Mouse (Mus musculus): ENCODE results near the gene Dgke. TPM values are rescaled to one million over a fixed set of nuclear protein-coding genes. Genes with fewer than 3 reads are reported as not detected.
"Not testable (repeated sequence)": the region's sequence is repeated elsewhere in the genome, so short reads cannot be mapped to it uniquely, and the experiment has no call there.

The Dgke gene
- 1 to 10 TPM; 4.6 to 7.3 TPM for polyA plus RNA-seq (2017; shearing (Covaris generic))

DNA sequence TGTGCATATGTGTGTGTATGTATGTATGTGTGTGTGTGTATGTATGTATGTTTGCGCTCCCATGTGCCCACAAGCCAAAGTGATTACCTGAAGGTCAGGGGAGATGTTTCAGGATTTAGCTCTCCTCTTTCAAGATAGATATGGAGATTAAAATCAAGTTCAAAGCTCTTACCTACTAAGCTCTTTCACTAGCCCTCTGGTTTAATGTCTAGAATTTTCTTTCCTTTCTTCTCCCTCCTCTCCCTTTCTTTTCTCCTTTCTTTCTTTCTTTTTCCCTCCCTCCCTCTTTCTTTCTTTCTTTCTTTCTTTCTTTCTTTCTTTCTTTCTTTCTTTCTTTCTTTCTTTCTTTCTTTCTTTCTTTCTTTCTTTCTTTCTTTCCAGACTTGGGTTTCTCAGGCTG is at the start of gene Dgke:
Gene Dgke (minus strand): TSS at position 101 of the 400 bp plus-strand sequence.
- no peak for ATAC-seq

DNA sequence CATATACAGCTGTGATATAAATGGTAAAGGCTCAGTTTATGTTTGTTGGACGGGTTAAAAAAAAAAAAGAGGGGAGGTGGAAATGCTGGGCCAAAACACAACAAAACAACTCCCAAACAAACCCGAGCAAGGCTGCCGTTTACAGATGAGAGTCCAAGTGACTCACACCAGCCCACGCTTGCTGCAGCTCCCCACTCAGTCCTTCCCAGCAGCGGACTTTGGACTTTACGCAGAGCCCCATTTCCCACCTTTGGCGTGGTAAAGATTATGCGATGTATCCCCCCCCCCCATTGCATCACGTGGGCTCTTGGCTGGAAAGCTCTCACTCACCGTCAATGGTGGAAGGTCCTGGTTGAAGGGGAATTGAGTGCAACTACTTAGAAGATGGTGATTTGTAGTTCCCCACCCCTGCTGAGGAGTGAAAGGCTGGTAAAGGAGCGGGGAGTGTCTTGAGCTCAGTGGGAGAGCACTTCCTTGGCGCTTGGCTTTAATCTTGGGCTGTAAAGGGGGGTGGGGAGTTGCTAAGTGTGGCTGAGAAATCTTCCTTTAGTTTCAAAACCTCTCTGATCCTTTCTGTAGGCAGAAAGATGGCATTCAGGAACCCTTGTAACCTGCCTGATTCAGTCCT is 40.6 kb upstream of the Dgke start:
- no peak for ATAC-seq

DNA sequence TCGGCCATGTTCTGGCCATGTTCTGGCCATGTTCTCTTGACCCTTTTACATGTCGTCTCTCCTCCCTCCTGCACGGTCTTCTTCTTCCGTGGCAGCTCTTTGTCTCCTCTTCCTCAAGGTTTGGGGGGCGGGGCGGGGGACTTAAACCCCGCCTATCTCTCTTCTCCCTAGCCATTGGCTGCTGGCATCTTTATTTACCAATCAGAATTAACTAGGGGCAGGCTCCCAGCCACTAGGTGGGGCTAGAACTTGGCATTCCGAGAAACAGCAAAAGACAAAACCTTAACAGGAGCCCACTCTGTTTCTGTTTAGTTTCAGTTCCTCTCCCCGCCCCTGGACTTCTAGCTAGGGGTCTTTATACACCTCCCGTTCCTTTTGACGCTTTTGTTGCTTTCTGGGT is 39.2 kb upstream of the Dgke start:
- ATAC-seq = no peak

DNA sequence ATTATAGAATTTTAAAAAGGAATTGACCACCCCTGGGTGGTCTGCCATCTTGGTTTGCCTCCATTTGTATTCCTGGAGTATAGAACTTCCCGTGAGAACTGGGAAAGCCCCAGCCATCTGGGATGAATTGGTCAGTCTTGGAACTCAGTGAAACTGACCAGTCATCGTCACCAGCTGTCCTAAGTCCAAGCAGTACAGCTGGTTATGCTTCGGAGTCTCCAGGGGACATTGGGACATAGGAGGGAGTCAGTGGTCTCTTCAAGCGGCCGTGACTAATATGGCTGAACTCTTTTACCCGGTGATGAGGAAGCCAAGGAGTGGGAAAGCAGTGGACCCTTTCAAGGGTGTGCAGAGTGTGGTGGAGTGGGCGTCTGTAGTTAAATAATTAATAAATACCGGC is 38.6 kb upstream of the Dgke start:
- ATAC-seq = no peak

DNA sequence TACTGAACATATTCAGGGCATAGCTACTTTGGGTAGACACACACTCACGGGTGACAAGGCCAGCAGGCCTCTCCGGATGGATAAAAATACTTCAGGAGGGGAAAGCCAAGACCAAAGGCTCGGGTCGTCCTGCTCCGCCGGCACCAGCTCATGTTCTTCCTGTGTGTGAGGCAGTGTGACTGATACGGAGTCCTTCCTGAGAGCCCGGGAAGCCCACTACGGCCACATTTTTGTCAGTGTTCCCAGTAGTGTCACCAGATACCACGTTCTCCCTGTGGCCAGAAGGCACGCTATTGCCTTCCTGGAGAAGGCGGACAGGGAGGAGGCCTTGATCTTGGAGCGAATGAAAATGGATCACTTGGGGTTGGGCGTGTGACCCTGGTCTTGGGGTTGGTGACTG is 36.5 kb upstream of the Dgke start:
- no peak for ATAC-seq

DNA sequence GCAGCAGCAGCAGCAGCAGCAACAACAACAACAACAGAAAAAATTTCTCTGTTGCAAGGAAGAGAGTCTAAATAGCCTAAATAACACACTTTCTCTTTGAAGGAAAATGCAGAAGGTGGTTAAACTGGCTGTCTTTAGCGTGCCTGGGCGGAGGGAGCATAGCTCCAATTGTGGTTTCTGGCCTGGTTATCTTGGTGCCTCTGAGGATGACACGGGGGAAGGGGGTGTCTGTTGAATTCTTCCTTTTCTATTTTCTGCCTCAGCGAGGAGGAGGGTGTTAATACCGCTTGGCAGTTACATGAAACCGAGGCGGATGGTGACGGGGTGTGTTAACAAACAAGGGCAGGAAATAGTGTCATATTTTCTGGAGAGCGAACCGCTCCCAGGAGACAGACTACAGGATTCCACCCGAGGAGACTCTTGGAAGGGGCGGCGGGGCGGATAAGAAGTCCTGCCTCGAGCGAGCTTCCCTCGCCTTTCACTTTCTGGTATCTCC is 34.2 kb upstream of the Dgke start:
- peak; percentile 53 for ATAC-seq

- ATAC-seq = peak; percentile 94
Observed at GRCm38 (mm10) chr11:89100403-89100802, 33.8 kb upstream of the Dgke start.

- ATAC-seq = no peak
Observed at GRCm38 (mm10) chr11:89098930-89099329, 32.3 kb upstream of the Dgke start.

GRCm38 (mm10) chr11:89098083-89098835 is 31.6 kb upstream of the Dgke start:
- ATAC-seq = no peak

GRCm38 (mm10) chr11:89097292-89097691 is 30.6 kb upstream of the Dgke start:
- not testable (repeated sequence) for ATAC-seq

GRCm38 (mm10) chr11:89095306-89095705 is 28.7 kb upstream of the Dgke start:
- ATAC-seq = no peak

GRCm38 (mm10) chr11:89092714-89093113 is 26.1 kb upstream of the Dgke start:
- ATAC-seq = peak; percentile 48

GRCm38 (mm10) chr11:89090359-89090758 is 23.7 kb upstream of the Dgke start:
- not testable (repeated sequence) for ATAC-seq

- ATAC-seq = no peak
Observed at GRCm38 (mm10) chr11:89088754-89089153, 22.1 kb upstream of the Dgke start.

- ATAC-seq = no peak
Observed at GRCm38 (mm10) chr11:89086208-89086809, 19.7 kb upstream of the Dgke start.

DNA sequence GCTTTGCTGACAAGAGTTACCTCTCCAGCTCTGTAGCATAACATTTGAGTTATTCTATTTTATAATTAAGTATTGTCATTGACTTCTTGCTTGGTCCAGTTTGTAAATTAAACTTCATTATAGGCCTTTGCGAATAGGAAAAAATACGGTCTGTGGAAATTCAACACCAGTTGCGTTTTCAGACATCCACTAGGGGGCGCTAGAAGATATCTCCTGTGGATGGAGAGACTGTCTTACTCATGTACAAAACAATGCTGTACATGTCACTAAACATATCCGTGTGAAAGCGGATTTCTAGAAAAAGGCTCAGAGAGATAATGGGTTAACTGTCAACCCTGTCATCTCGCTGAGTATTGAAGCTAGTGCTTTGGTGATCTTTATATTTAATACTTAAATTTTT is 18.0 kb upstream of the Dgke start:
- ATAC-seq = peak; percentile 53

DNA sequence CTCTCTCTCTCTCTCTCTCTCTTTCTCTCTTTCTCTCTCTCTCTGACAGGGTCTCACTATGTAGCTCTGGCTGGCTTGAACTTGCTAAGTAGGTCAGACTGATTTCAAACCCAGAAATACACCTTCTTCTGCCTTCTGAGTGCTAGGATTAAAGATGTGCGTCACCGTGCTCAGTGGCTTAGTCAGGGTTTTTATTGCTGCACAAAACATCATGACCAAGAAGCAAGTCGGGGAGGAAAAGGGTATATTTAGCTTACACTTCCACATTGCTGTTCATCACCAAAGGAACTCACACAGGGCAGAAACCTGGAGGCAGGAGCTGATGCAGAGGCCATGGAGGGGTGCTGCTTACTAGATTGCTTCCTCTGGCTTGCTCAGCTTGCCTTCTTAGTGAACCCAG is 16.0 kb upstream of the Dgke start:
- ATAC-seq = not testable (repeated sequence)

DNA sequence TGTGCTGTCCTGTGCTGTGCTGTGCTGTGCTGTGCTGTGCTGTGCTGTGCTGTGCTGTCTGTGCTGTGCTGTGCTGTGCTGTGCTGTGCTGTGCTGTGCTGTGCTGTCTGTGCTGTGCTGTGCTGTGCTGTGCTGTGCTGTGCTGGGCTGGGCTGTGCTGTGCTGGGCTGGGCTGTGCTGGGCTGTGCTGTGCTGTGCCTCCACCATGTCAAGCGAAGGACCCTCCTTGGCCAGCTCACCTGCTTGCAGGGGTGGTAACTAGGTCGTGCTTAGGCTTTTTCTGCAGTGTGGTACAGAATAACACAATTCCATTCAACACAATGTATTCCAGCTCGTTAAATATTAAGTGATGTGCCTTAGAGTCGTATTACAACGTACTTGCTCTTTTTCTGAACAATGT is 15.3 kb upstream of the Dgke start:
- ATAC-seq = not testable (repeated sequence)

GRCm38 (mm10) chr11:89078996-89079680 is 12.5 kb upstream of the Dgke start:
- no peak for ATAC-seq

DNA sequence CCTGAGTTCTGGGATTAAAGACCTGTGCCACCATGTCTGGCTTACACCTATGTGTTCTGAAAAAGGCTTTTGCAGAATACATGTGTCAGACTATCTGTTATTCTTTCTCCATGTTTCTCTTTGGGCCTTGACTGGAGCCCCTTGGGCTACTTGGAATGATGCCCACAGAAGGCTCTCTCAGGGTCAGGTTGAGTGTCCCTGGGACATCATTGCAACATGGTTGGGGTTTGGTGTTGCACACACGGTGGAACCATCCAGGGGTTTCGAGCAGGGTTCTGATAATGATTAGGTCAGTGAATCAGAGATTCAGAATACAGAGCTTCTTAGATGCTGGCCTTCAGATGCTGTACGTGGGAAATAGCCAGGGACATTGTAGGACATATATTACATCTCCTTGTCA is 11.7 kb upstream of the Dgke start:
- ATAC-seq = no peak

- no peak for ATAC-seq
Observed at GRCm38 (mm10) chr11:89077601-89078000, 11.0 kb upstream of the Dgke start.

- no peak for ATAC-seq
Observed at GRCm38 (mm10) chr11:89076370-89076821, 9.7 kb upstream of the Dgke start.

Measured in CD4-positive, CD25-positive, alpha-beta regulatory T cell, adult 4 months (primary cell).